Mouse (Mus musculus) forebrain, embryonic 14.5 days (tissue): ENCODE measurements around the gene Rpusd1. TPM values are rescaled to one million over a fixed set of nuclear protein-coding genes. Genes with fewer than 3 reads are reported as not detected.

Experiments used
- microRNA-seq: library from miRNA; unstranded; fragments of <30 nt; microRNA quantifications from one replicate; pipeline ENCODE4, GENCODE M21; 2016
- polyA plus RNA-seq: library from polyadenylated mRNA; unstranded; fragments of >200 nt; fragmentation: Nextera tagmentation; extraction: Ambion mirVana; gene quantifications from 2 replicates; pipeline ENCODE4 v1.2.1, GENCODE M21; 2014

Gene Rpusd1
- polyA plus RNA-seq, 1 experiment from 2014 or later, result 26.6 TPM

Small RNAs within 50 kb of the gene (microRNA-seq; reads per million reads assigned to microRNA genes)
- gene Gm25083, result not detected
- gene Mir6966, result not detected

Other genes starting within 250 kb of the Rpusd1 start
- 0.13 and 0.20 TPM in 2 replicates for gene Sstr5, start 230.4 kb upstream of the Rpusd1 start, polyA plus RNA-seq
- gene Sox8, start 157.0 kb upstream of the Rpusd1 start, polyA plus RNA-seq, result 17.6 and 20.8 TPM in 2 replicates
- gene Lmf1, start 148.6 kb upstream of the Rpusd1 start, polyA plus RNA-seq, result 18.8 and 19.1 TPM in 2 replicates
- gene Gng13, start 10.5 kb upstream of the Rpusd1 start, polyA plus RNA-seq, result 2.7 and 7.8 TPM in 2 replicates
- 7.1 and 8.6 TPM in 2 replicates for gene Chtf18, start 251 bp upstream of the Rpusd1 start, polyA plus RNA-seq
- not detected in 2 replicates for gene Mslnl, start 8.4 kb downstream of the Rpusd1 start, polyA plus RNA-seq
- gene Msln, start 26.7 kb downstream of the Rpusd1 start, polyA plus RNA-seq, result 0.14 and 0.48 TPM in 2 replicates
- gene Narfl, start 46.1 kb downstream of the Rpusd1 start, polyA plus RNA-seq, result 30.2 and 32.0 TPM in 2 replicates
- 106 and 130 TPM in 2 replicates for gene Haghl, start 58.0 kb downstream of the Rpusd1 start, polyA plus RNA-seq
- 0.14 TPM in 1 of 2 replicates, not detected in the other for gene Ccdc78, start 58.9 kb downstream of the Rpusd1 start, polyA plus RNA-seq
- gene Fam173a, start 65.2 kb downstream of the Rpusd1 start, polyA plus RNA-seq, result 72.6 and 82.3 TPM in 2 replicates
- gene AC134908.4, start 68.0 kb downstream of the Rpusd1 start, polyA plus RNA-seq, result 0.57 and 0.88 TPM in 2 replicates
- gene Metrn, start 69.5 kb downstream of the Rpusd1 start, polyA plus RNA-seq, result 8.4 and 9.8 TPM in 2 replicates
- 14.0 and 17.6 TPM in 2 replicates for gene Fbxl16, start 81.4 kb downstream of the Rpusd1 start, polyA plus RNA-seq
- gene Wdr24, start 96.0 kb downstream of the Rpusd1 start, polyA plus RNA-seq, result 33.3 and 37.4 TPM in 2 replicates
- 56.6 and 56.9 TPM in 2 replicates for gene Jmjd8, start 101.2 kb downstream of the Rpusd1 start, polyA plus RNA-seq
- gene Stub1, start 105.7 kb downstream of the Rpusd1 start, polyA plus RNA-seq, result 315 and 322 TPM in 2 replicates
- 33.6 and 35.4 TPM in 2 replicates for gene Rhbdl1, start 109.6 kb downstream of the Rpusd1 start, polyA plus RNA-seq
- 5.1 and 6.2 TPM in 2 replicates for gene Gm20683, start 114.1 kb downstream of the Rpusd1 start, polyA plus RNA-seq
- 9.6 and 11.3 TPM in 2 replicates for gene Rhot2, start 117.2 kb downstream of the Rpusd1 start, polyA plus RNA-seq
- gene Wdr90, start 133.8 kb downstream of the Rpusd1 start, polyA plus RNA-seq, result 11.6 and 12.2 TPM in 2 replicates
- gene Mcrip2, start 141.1 kb downstream of the Rpusd1 start, polyA plus RNA-seq, result 15.9 and 17.0 TPM in 2 replicates
- gene Mettl26, start 147.4 kb downstream of the Rpusd1 start, polyA plus RNA-seq, result 60.5 and 66.0 TPM in 2 replicates
- 0.36 and 0.47 TPM in 2 replicates for gene Wfikkn1, start 153.2 kb downstream of the Rpusd1 start, polyA plus RNA-seq
- 31.6 and 33.3 TPM in 2 replicates for gene Rab40c, start 192.1 kb downstream of the Rpusd1 start, polyA plus RNA-seq
- gene Pigq, start 217.3 kb downstream of the Rpusd1 start, polyA plus RNA-seq, result 49.5 and 52.6 TPM in 2 replicates
- gene Nhlrc4, start 217.3 kb downstream of the Rpusd1 start, polyA plus RNA-seq, result not detected in 2 replicates
- 0.18 TPM in 1 of 2 replicates, not detected in the other for gene A930017K11Rik, start 224.9 kb downstream of the Rpusd1 start, polyA plus RNA-seq